Mouse (Mus musculus): ENCODE measurements around the gene Nobox. TPM values are rescaled to one million over a fixed set of nuclear protein-coding genes. Genes with fewer than 3 reads are reported as not detected.

Gene Nobox
- polyA plus RNA-seq, 1 experiment, result not detected

GRCm38 (mm10) chr6:43333479-43333878, 24.1 kb upstream of the Nobox start:
- no peak for TF ChIP-seq FLI1 (IDR thresholded peaks at IDR 0.05; ENCODE audit: low read length)
- Histone ChIP-seq H3K36me3 (replicated peaks; ENCODE audit: low read length) (no peaks in the 10 kb centered on the region), H3K27me3 (replicated peaks) (no peaks in the 10 kb centered on the region), H3K4me1 (peaks cover 4% of the 10 kb centered on the region; the same call in 1 of the 2 replicates), H3K4me3 (replicated peaks) (no peak overlapping the region), H3K9me3 (no peaks in the 10 kb centered on the region)

- no peak overlapping the region for H3K4me3 ChIP-seq (replicated peaks)
- no peaks in the 10 kb centered on the region for H3K9me3 ChIP-seq
- H3K36me3 ChIP-seq (replicated peaks; ENCODE audit: low read length), result no peaks in the 10 kb centered on the region
- H3K4me1 ChIP-seq, result peaks cover 11% of the 10 kb centered on the region
- TF ChIP-seq FLI1 (IDR thresholded peaks at IDR 0.05; ENCODE audit: low read length) (no peak), GATA1 (IDR thresholded peaks at IDR 0.05; ENCODE audit: borderline replicate concordance, low read length) (no peak)
- H3K27me3 ChIP-seq (replicated peaks), result no peaks in the 10 kb centered on the region
Measured at GRCm38 (mm10) chr6:43312961-43313656, 3.8 kb upstream of the Nobox start.

GRCm38 (mm10) chr6:43312546-43312945, 3.2 kb upstream of the Nobox start:
- Histone ChIP-seq H3K27me3 (replicated peaks) (no peaks in the 10 kb centered on the region), H3K4me3 (replicated peaks) (no peak overlapping the region), H3K9me3 (no peaks in the 10 kb centered on the region), H3K36me3 (replicated peaks; ENCODE audit: low read length) (no peaks in the 10 kb centered on the region), H3K4me1 (peaks cover 11% of the 10 kb centered on the region)
- TF ChIP-seq GATA1 (IDR thresholded peaks at IDR 0.05; ENCODE audit: borderline replicate concordance, low read length), result no peak
- TF ChIP-seq FLI1 (IDR thresholded peaks at IDR 0.05; ENCODE audit: low read length), result no peak

- Histone ChIP-seq H3K27me3 (replicated peaks) (peaks cover 6% of the 10 kb centered on the region), H3K4me3 (replicated peaks) (no peak overlapping the region), H3K9me3 (no peaks in the 10 kb centered on the region)
Measured at GRCm38 (mm10) chr6:43310071-43310470, 717 bp upstream of the Nobox start.

GRCm38 (mm10) chr6:43297508-43297850, 11.9 kb downstream of the Nobox start:
- Histone ChIP-seq H3K4me1 (peaks cover 28% of the 10 kb centered on the region), H3K36me3 (replicated peaks; ENCODE audit: low read length) (no peaks in the 10 kb centered on the region), H3K27me3 (replicated peaks) (peaks cover 7% of the 10 kb centered on the region), H3K9me3 (no peaks in the 10 kb centered on the region), H3K4me3 (replicated peaks) (no peak overlapping the region)
- TF ChIP-seq GATA1 (IDR thresholded peaks at IDR 0.05; ENCODE audit: borderline replicate concordance, low read length), result no peak
- no peak for TF ChIP-seq FLI1 (IDR thresholded peaks at IDR 0.05; ENCODE audit: low read length)

More at GRCm38 (mm10) chr6:43310071-43310470, 717 bp upstream of the Nobox start:
- no peaks in the 10 kb centered on the region for H3K36me3 ChIP-seq (replicated peaks; ENCODE audit: low read length)
- peaks cover 4% of the 10 kb centered on the region for H3K4me1 ChIP-seq
- TF ChIP-seq GATA1 (IDR thresholded peaks at IDR 0.05; ENCODE audit: borderline replicate concordance, low read length) (no peak), FLI1 (IDR thresholded peaks at IDR 0.05; ENCODE audit: low read length) (no peak)

- Histone ChIP-seq H3K9me3 (no peaks in the 10 kb centered on the region), H3K36me3 (replicated peaks; ENCODE audit: low read length) (no peaks in the 10 kb centered on the region), H3K4me3 (replicated peaks) (no peak overlapping the region), H3K27me3 (replicated peaks) (peaks cover 7% of the 10 kb centered on the region), H3K4me1 (peaks cover 33% of the 10 kb centered on the region)
- no peak for TF ChIP-seq GATA1 (IDR thresholded peaks at IDR 0.05; ENCODE audit: borderline replicate concordance, low read length)
- no peak for TF ChIP-seq FLI1 (IDR thresholded peaks at IDR 0.05; ENCODE audit: low read length)
Measured at GRCm38 (mm10) chr6:43296798-43297507, 12.4 kb downstream of the Nobox start.

GRCm38 (mm10) chr6:43295908-43296307, 13.4 kb downstream of the Nobox start:
- TF ChIP-seq GATA1 (IDR thresholded peaks at IDR 0.05; ENCODE audit: borderline replicate concordance, low read length), result no peak
- H3K27me3 ChIP-seq (replicated peaks), result peaks cover 5% of the 10 kb centered on the region
- H3K4me3 ChIP-seq (replicated peaks), result peak overlapping the region; percentile 75
- H3K9me3 ChIP-seq, result no peaks in the 10 kb centered on the region
- H3K4me1 ChIP-seq, result peaks cover 36% of the 10 kb centered on the region
- H3K36me3 ChIP-seq (replicated peaks; ENCODE audit: low read length), result no peaks in the 10 kb centered on the region

GRCm38 (mm10) chr6:43293175-43293574, 16.2 kb downstream of the Nobox start:
- peaks cover 36% of the 10 kb centered on the region for H3K4me1 ChIP-seq
- TF ChIP-seq FLI1 (IDR thresholded peaks at IDR 0.05; ENCODE audit: low read length) (no peak), GATA1 (IDR thresholded peaks at IDR 0.05; ENCODE audit: borderline replicate concordance, low read length) (no peak)
- H3K9me3 ChIP-seq, result no peaks in the 10 kb centered on the region
- H3K36me3 ChIP-seq (replicated peaks; ENCODE audit: low read length), result no peaks in the 10 kb centered on the region
- peaks cover 3% of the 10 kb centered on the region for H3K27me3 ChIP-seq (replicated peaks)
- no peak overlapping the region for H3K4me3 ChIP-seq (replicated peaks)

GRCm38 (mm10) chr6:43292471-43293076, 16.8 kb downstream of the Nobox start:
- H3K4me1 ChIP-seq, result peaks cover 36% of the 10 kb centered on the region
- no peak overlapping the region for H3K4me3 ChIP-seq (replicated peaks)
- no peaks in the 10 kb centered on the region for H3K9me3 ChIP-seq
- TF ChIP-seq GATA1 (IDR thresholded peaks at IDR 0.05; ENCODE audit: borderline replicate concordance, low read length) (no peak), FLI1 (IDR thresholded peaks at IDR 0.05; ENCODE audit: low read length) (no peak)
- no peaks in the 10 kb centered on the region for H3K36me3 ChIP-seq (replicated peaks; ENCODE audit: low read length)
- peaks cover 3% of the 10 kb centered on the region for H3K27me3 ChIP-seq (replicated peaks)

GRCm38 (mm10) chr6:43292041-43292440, 17.3 kb downstream of the Nobox start:
- Histone ChIP-seq H3K36me3 (replicated peaks; ENCODE audit: low read length) (no peaks in the 10 kb centered on the region), H3K9me3 (no peaks in the 10 kb centered on the region), H3K27me3 (replicated peaks) (peaks cover 3% of the 10 kb centered on the region), H3K4me1 (peaks cover 32% of the 10 kb centered on the region), H3K4me3 (replicated peaks) (no peak overlapping the region)
- no peak for TF ChIP-seq GATA1 (IDR thresholded peaks at IDR 0.05; ENCODE audit: borderline replicate concordance, low read length)
- TF ChIP-seq FLI1 (IDR thresholded peaks at IDR 0.05; ENCODE audit: low read length), result no peak
